Comparison of ENCODE assay signal across 18 mouse cellular contexts in the genomic region with DNA sequence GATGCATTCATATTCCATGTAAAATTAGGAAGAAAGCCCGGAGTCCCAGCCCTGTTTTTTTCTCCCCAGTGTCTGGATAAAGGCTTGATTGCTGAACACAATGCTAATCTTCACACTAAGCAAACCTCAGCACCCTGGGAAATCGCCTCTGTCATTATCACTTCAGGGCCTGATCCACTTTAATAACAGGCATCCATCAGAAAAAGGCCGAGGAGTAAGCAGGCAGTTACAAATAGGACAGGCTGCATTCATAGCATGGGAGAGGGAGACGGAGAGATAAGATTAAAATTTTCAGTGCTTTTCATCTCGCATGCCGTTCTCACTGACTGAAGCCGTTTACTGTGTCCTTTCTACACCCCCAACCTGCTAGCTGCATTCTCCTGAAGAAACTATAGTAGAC.
A peak's percentile ranks its signal among the peaks of the same experiment; 100 is the strongest.
DNase-seq lines count a peak whose midpoint lies in the region; ATAC-seq and TF ChIP-seq lines count a peak whose summit lies in the region.
"Had no signal": no experiment of that assay in that cellular context is flagged by ENCODE, and none has a peak within 500 bp of the region (broad histone marks: within the 10 kb centered on the region; RNA-seq: fewer than 3 reads in every experiment).

No protein-coding gene starts in this region.

- no peaks in the 10 kb centered on the region for H3K9me3 ChIP-seq in forebrain, embryonic 14.5 days (replicated peaks; ENCODE audit: control insufficient read depth, low read length)
- H3K9me3 ChIP-seq in forebrain, embryonic 15.5 days = no peaks in the 10 kb centered on the region
- H3K9me3 ChIP-seq in midbrain, embryonic 15.5 days = no peaks in the 10 kb centered on the region
- no peaks in the 10 kb centered on the region for H3K9me3 ChIP-seq in kidney, embryonic 14.5 days (ENCODE audit: control insufficient read depth, low read length)
- H3K9me3 ChIP-seq in intestine, embryonic 16.5 days (ENCODE audit: control insufficient read depth, low read length) = no peaks in the 10 kb centered on the region
- H3K9me3 ChIP-seq: embryonic facial prominence, embryonic 12.5 days; lung, embryonic 15.5 days had no signal

- TF ChIP-seq CTCF in layer of hippocampus, adult 2 months (conservative IDR thresholded peaks at IDR 0.05) = no peak
- no peak for TF ChIP-seq CTCF in brain, embryonic 14.5 days (IDR thresholded peaks at IDR 0.05; ENCODE audit: borderline replicate concordance, extremely low read depth, insufficient read depth, insufficient read length)

- no peak overlapping the region for H3K27ac ChIP-seq in forebrain, embryonic 14.5 days (ENCODE audit: low read depth, low read length)
- H3K27ac ChIP-seq in forebrain, embryonic 15.5 days (replicated peaks) = no peak overlapping the region
- H3K27ac ChIP-seq in layer of hippocampus, adult 2 months = peak overlapping the region; percentile 64
- peak overlapping the region; percentile 34 for H3K27ac ChIP-seq in midbrain, embryonic 15.5 days
- no peak overlapping the region for H3K27ac ChIP-seq in kidney, embryonic 14.5 days (ENCODE audit: low read depth, low read length)
- no peak overlapping the region for H3K27ac ChIP-seq in intestine, embryonic 16.5 days (ENCODE audit: low read length)
- H3K27ac ChIP-seq: embryonic facial prominence, embryonic 12.5 days; liver, embryonic 14.5 days; lung, embryonic 15.5 days had no signal

- ATAC-seq in forebrain, embryonic 14.5 days = no peak
- no peak for ATAC-seq in forebrain, embryonic 15.5 days (replicated peaks)
- ATAC-seq in midbrain, embryonic 15.5 days (replicated peaks) = no peak; the same call in 1 of the 2 replicates
- no peak for ATAC-seq in kidney, embryonic 14.5 days (ENCODE audit: low FRiP score, low TSS enrichment)
- no peak for ATAC-seq in intestine, embryonic 16.5 days
- ATAC-seq: inflammation-experienced regulatory T-cells, adult 6 months had no signal

- H3K27me3 ChIP-seq in forebrain, embryonic 14.5 days (replicated peaks; ENCODE audit: control insufficient read depth, insufficient read depth, low read length) = no peaks in the 10 kb centered on the region
- H3K27me3 ChIP-seq in forebrain, embryonic 15.5 days = no peaks in the 10 kb centered on the region
- H3K27me3 ChIP-seq in midbrain, embryonic 15.5 days (replicated peaks) = no peaks in the 10 kb centered on the region
- H3K27me3 ChIP-seq in kidney, embryonic 14.5 days (ENCODE audit: control insufficient read depth, insufficient read depth, low read length) = no peaks in the 10 kb centered on the region
- no peaks in the 10 kb centered on the region for H3K27me3 ChIP-seq in intestine, embryonic 16.5 days (replicated peaks; ENCODE audit: control insufficient read depth, insufficient read depth, low read length)
- H3K27me3 ChIP-seq: embryonic facial prominence, embryonic 12.5 days; lung, embryonic 15.5 days had no signal

- H3K4me2 ChIP-seq in forebrain, embryonic 14.5 days (ENCODE audit: low read length) = no peak overlapping the region
- H3K4me2 ChIP-seq in forebrain, embryonic 15.5 days (replicated peaks) = no peak overlapping the region
- no peak overlapping the region for H3K4me2 ChIP-seq in midbrain, embryonic 15.5 days
- no peak overlapping the region for H3K4me2 ChIP-seq in kidney, embryonic 14.5 days (replicated peaks; ENCODE audit: low read depth, low read length)
- H3K4me2 ChIP-seq in intestine, embryonic 16.5 days (ENCODE audit: low read depth, low read length) = no peak overlapping the region
- H3K4me2 ChIP-seq: embryonic facial prominence, embryonic 12.5 days; lung, embryonic 15.5 days had no signal

- H3K36me3 ChIP-seq in forebrain, embryonic 14.5 days (ENCODE audit: control insufficient read depth, insufficient read depth, low read length) = no peaks in the 10 kb centered on the region
- H3K36me3 ChIP-seq in forebrain, embryonic 15.5 days = no peaks in the 10 kb centered on the region
- H3K36me3 ChIP-seq in midbrain, embryonic 15.5 days (replicated peaks) = no peaks in the 10 kb centered on the region
- no peaks in the 10 kb centered on the region for H3K36me3 ChIP-seq in kidney, embryonic 14.5 days (ENCODE audit: control insufficient read depth, insufficient read depth, low read length)
- H3K36me3 ChIP-seq in intestine, embryonic 16.5 days (ENCODE audit: control insufficient read depth, insufficient read depth, low read length) = no peaks in the 10 kb centered on the region
- H3K36me3 ChIP-seq: embryonic facial prominence, embryonic 12.5 days; G1E; lung, embryonic 15.5 days had no signal

- peak; percentile 42 for DNase-seq in forebrain, embryonic 14.5 days (ENCODE audit: low spot score)
- no peak for DNase-seq in layer of hippocampus, adult 2 months (ENCODE audit: low spot score in 2 of 2)
- DNase-seq in layer of hippocampus, adult 18-20 months (ENCODE audit: low spot score in 2 of 2) = no peak
- DNase-seq in brain, embryonic 14.5 days (ENCODE audit: low read depth) = peak; percentile 67
- DNase-seq: cerebellum, adult 9-11 months; gastrocnemius, postnatal 36 days; heart, postnatal 14 days; lung, postnatal 4 days had no signal

- TF ChIP-seq POLR2A in brain, embryonic 14.5 days (IDR thresholded peaks at IDR 0.05; ENCODE audit: borderline replicate concordance, extremely low read depth, insufficient read depth, insufficient read length, poor library complexity, severe bottlenecking) = no peak

- 0 out of 2 replicates have a peak overlapping the region, but pooled peaks have one; percentile 10 for H3K9ac ChIP-seq in forebrain, embryonic 14.5 days (ENCODE audit: low read length)
- H3K9ac ChIP-seq in forebrain, embryonic 15.5 days (replicated peaks) = no peak overlapping the region
- H3K9ac ChIP-seq in midbrain, embryonic 15.5 days = no peak overlapping the region
- no peak overlapping the region for H3K9ac ChIP-seq in kidney, embryonic 14.5 days (ENCODE audit: low read depth, low read length)
- no peak overlapping the region for H3K9ac ChIP-seq in intestine, embryonic 16.5 days (ENCODE audit: low read depth, low read length)
- H3K9ac ChIP-seq: embryonic facial prominence, embryonic 12.5 days; liver, embryonic 14.5 days; lung, embryonic 15.5 days had no signal

- H3K4me1 ChIP-seq in forebrain, embryonic 14.5 days (ENCODE audit: control insufficient read depth, insufficient read depth, low read length) = peaks cover 7% of the 10 kb centered on the region; the same call in 1 of the 2 replicates
- H3K4me1 ChIP-seq in forebrain, embryonic 15.5 days = peaks cover 9% of the 10 kb centered on the region
- H3K4me1 ChIP-seq in midbrain, embryonic 15.5 days = peaks cover 14% of the 10 kb centered on the region
- H3K4me1 ChIP-seq in kidney, embryonic 14.5 days (ENCODE audit: control insufficient read depth, insufficient read depth, low read length) = no peaks in the 10 kb centered on the region
- no peaks in the 10 kb centered on the region; the same call in none of the 2 replicates for H3K4me1 ChIP-seq in intestine, embryonic 16.5 days (ENCODE audit: control insufficient read depth, insufficient read depth, low read length)
- H3K4me1 ChIP-seq: embryonic facial prominence, embryonic 12.5 days; lung, embryonic 15.5 days had no signal

- H3K4me3 ChIP-seq in forebrain, embryonic 14.5 days (ENCODE audit: low read depth, low read length) = no peak overlapping the region
- no peak overlapping the region for H3K4me3 ChIP-seq in forebrain, embryonic 15.5 days
- H3K4me3 ChIP-seq in layer of hippocampus, adult 2 months = no peak overlapping the region
- H3K4me3 ChIP-seq in midbrain, embryonic 15.5 days = no peak overlapping the region
- H3K4me3 ChIP-seq in kidney, embryonic 14.5 days (ENCODE audit: low read length) = no peak overlapping the region
- no peak overlapping the region for H3K4me3 ChIP-seq in intestine, embryonic 16.5 days (ENCODE audit: low read length)
- H3K4me3 ChIP-seq: embryonic facial prominence, embryonic 12.5 days; erythroblast, embryonic 14.5 days; lung, embryonic 15.5 days had no signal

- 22% methylated on average over 7 of the region's 7 CpGs for WGBS in forebrain, embryonic 14.5 days
- 21% methylated on average over 7 of the region's 7 CpGs for WGBS in forebrain, embryonic 15.5 days
- WGBS in midbrain, embryonic 15.5 days = 20% methylated on average over 7 of the region's 7 CpGs
- 62% methylated on average over 7 of the region's 7 CpGs for WGBS in kidney, embryonic 14.5 days
- WGBS in intestine, embryonic 16.5 days = 52% methylated on average over 7 of the region's 7 CpGs

Comparison
In these comparisons a context has a peak if more than half of its experiments do, and no peak if none do; other contexts are left out.
1. DNase-seq: peak in forebrain, embryonic 14.5 days (single experiment) and brain, embryonic 14.5 days (single experiment); none in layer of hippocampus, adult 2 months (0 of 2) and layer of hippocampus, adult 18-20 months (0 of 2).
2. H3K27ac ChIP-seq: peak in layer of hippocampus, adult 2 months (single experiment) and midbrain, embryonic 15.5 days (single experiment); none in forebrain, embryonic 14.5 days (single experiment), forebrain, embryonic 15.5 days (single experiment), kidney, embryonic 14.5 days (single experiment) and intestine, embryonic 16.5 days (single experiment).